Mouse (Mus musculus): ENCODE measurements at regions not wholly inside any gene's neighbourhood (a gene's known extent, or its start where the extent isn't known, plus 50 kb on each side); places are given as distances from the start of the nearest gene placed in this dataset.

GRCm38 (mm10) chr13:63691974-63692373, 118.6 kb upstream of the Ptch1 start:
- TF ChIP-seq POLR2A (IDR thresholded peaks at IDR 0.05; ENCODE audit: insufficient read length, low read depth), result no peak
- TF ChIP-seq E2F4 (IDR thresholded peaks at IDR 0.05; ENCODE audit: insufficient read depth), result no peak
- TF ChIP-seq MYOD1 (IDR thresholded peaks at IDR 0.05; ENCODE audit: control insufficient read depth in 1 of 3, insufficient read length in 2 of 3, low read depth in 2 of 3), result no peak
- TF ChIP-seq CEBPB (IDR thresholded peaks at IDR 0.05; ENCODE audit: insufficient read depth, poor library complexity, severe bottlenecking), result no peak
- no peak for TF ChIP-seq TCF12 (IDR thresholded peaks at IDR 0.05; ENCODE audit: insufficient read depth, poor library complexity, severe bottlenecking)
- no peak for TF ChIP-seq REST (IDR thresholded peaks at IDR 0.05; ENCODE audit: insufficient read depth, insufficient read length)
- TF ChIP-seq USF1 (IDR thresholded peaks at IDR 0.05; ENCODE audit: low read depth), result no peak
- TF ChIP-seq POLR2AphosphoS2 (IDR thresholded peaks at IDR 0.05; ENCODE audit: insufficient read length, low read depth), result no peak
- no peak for TF ChIP-seq MYOG (IDR thresholded peaks at IDR 0.05; ENCODE audit: control insufficient read depth in 1 of 3, insufficient read depth in 1 of 3, insufficient read length in 2 of 3, low read depth in 2 of 3)
- TF ChIP-seq TCF3 (IDR thresholded peaks at IDR 0.05; ENCODE audit: insufficient read length, low read depth), result no peak
